Mouse (Mus musculus): ENCODE measurements around the gene Scarb1. TPM values are rescaled to one million over a fixed set of nuclear protein-coding genes. Genes with fewer than 3 reads are reported as not detected.
A peak's percentile ranks its signal among the peaks of the same experiment; 100 is the strongest.
"Not testable (repeated sequence)": the region's sequence is repeated elsewhere in the genome, so short reads cannot be mapped to it uniquely, and the experiment has no call there.

The Scarb1 gene
- 10 to 100 TPM; 11.8 to 16.9 TPM for total RNA-seq (2021)
- long read RNA-seq, experiment 1, transcript Scarb1-201 (13 exons, 2,521 nt) = major isoform, 11 of 11 reads
- long read RNA-seq, experiment 1, partial matches to known transcripts = 0 of 11 reads
- long read RNA-seq, experiment 1, other reads (novel, unspliced or antisense) = 0 of 11 reads
- long read RNA-seq, experiment 2, transcript Scarb1-202 (12 exons, 2,367 nt) = minor isoform, 5 of 23 reads
- long read RNA-seq, experiment 2, transcript Scarb1-201 (13 exons, 2,521 nt) = major isoform, 16 of 23 reads
- long read RNA-seq, experiment 2, partial matches to known transcripts = 0 of 23 reads
- long read RNA-seq, experiment 2, other reads (novel, unspliced or antisense) = 2 of 23 reads

DNA sequence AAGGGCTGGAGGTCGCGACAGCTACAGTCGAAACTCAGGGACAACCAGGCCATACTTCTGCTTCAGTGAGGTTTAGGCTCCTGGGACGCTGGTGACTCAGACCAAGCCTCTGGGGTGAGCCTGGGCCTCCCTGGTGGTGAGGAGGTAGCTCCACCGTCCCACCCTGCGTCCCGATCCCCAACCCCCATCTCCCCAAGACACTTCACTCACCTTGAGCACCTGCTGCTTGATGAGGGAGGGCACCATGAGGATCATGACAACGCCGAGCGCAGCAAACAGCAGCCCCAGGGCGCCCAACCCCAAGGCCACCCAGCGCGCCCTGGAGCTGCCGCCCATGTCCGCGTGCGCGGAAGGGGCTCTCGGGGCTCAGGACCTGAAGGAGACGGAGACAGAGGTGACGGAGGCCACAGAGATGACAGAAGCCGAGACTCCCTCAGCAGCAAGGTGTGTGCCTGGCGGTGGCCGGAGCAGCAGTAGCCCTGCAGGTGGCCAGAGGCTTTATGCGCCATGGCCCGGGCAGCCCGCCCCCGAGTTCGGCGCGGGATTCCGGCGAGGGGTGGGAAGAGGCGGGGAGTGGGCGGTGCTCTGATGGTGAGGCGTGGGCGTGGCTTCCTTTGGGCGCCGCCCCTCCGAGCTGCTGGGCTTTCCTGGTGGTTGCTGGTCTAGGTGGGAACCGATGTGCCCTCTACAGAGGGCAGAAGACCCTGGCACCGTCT lies at the start of gene Scarb1:
Scarb1 (minus strand) TSS at position 548 of the 716 bp plus-strand sequence.
- H3K4me3 ChIP-seq = peak within 1 kb of the TSS; percentile 87
- TF ChIP-seq CTCF (IDR thresholded peaks at IDR 0.05) = no peak
- intact Hi-C loops (cut with DNase I) = no loop called here
- peak; percentile 88 for DNase-seq
- peak within 1 kb of the TSS; percentile 86 for H3K27ac ChIP-seq

- peak within 1 kb of the TSS; percentile 81 for H3K4me3 ChIP-seq
- peak; percentile 95 for DNase-seq
- peak within 1 kb of the TSS; percentile 98 for H3K27ac ChIP-seq
- no peak for TF ChIP-seq CTCF (IDR thresholded peaks at IDR 0.05)
- intact Hi-C loops (cut with DNase I) = loop anchor here (2.0 kb wide), 1 partner anchor 15 kb away; no protein-coding TSS in a partner anchor
These were observed 48.9 kb upstream of the Scarb1 start, which contains the start of gene Ubc for GRCm38 (mm10) chr5:125389579-125390441. Gene Ubc (minus strand): TSS chr5:125390202.

DNA sequence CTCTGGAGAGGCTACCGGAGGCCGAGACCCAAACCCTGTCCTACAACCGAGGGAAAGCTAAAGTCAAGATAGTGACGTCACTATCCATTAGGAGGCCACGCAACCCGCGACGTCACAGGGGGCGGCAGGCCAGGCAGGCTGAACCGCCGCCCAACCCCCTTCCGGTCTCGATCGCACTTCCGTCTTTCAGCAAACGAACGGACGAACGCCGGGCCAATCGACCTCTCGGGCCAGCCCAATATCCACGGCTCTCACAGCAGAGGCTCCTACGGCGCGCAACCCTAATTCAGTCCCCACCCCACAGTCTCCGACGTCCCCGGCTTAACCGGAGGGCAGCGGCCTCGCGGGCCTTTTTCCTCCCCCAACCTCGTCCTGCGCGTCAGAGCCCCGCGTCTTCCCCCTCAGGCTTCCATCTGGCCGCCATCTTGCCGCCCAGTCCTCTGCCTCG lies 48.3 kb upstream of the Scarb1 start, which contains the start of gene Gm10382:
Gm10382 (plus strand) TSS at position 192 of the 448 bp plus-strand sequence.
- H3K4me3 ChIP-seq = peak within 1 kb of the TSS; percentile 81
- peak within 1 kb of the TSS; percentile 98 for H3K27ac ChIP-seq
- intact Hi-C loops (cut with DNase I) = loop anchor here (2.0 kb wide), 1 partner anchor 16 kb away; no protein-coding TSS in a partner anchor
- TF ChIP-seq CTCF (IDR thresholded peaks at IDR 0.05) = no peak
- DNase-seq = peak; percentile 91

DNA sequence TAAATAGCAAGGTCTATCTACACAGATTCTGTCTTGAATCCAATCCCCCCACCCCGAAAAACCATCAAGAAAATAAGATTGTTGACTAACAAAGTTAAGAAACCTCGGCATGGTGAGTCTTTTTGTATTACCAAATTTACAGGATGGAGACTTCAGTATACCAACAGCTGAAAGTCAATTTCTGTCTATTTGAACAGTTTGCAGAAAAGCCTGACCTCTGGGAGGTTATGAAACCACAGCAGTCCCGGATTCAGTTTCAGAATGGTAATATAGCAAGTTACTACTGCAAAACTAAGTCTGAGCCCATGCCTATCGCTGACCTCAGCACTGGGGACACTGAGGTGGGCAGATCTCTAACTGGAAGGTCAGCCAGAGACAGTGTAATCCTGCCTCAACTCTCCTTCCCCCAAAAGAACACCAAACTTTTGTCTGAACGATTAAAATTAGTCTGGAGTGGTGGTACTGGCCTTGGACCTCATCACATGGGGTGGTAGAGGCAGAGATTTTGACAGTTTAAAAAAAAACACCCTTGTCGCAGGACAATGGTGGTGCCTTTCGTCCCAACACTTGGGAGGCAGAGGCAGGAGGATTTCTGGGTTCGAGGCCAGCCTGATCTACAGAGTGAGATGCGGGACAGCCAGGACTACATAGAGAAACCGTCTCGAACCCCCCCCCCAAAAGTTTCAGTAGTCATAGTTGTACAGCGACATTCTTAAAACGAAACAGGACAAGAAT lies 47.6 kb upstream of the Scarb1 start:
- DNase-seq = peak; percentile 38
- H3K27ac ChIP-seq = peak overlapping the region; percentile 98
- TF ChIP-seq CTCF (IDR thresholded peaks at IDR 0.05) = no peak
- H3K4me3 ChIP-seq = peak overlapping the region; percentile 81
- intact Hi-C loops (cut with DNase I) = loop anchor here (2.0 kb wide), 1 partner anchor 16 kb away; no protein-coding TSS in a partner anchor

DNA sequence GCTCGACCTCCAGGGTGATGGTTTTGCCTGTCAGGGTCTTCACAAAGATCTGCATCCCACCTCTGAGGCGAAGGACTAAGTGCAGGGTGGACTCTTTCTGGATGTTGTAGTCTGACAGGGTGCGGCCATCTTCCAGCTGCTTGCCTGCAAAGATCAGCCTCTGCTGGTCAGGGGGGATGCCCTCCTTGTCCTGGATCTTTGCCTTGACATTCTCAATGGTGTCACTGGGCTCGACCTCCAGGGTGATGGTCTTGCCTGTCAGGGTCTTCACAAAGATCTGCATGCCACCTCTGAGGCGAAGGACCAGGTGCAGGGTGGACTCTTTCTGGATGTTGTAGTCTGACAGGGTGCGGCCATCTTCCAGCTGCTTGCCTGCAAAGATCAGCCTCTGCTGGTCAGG lies 46.4 kb upstream of the Scarb1 start:
- H3K4me3 ChIP-seq = peak overlapping the region; percentile 51
- DNase-seq; H3K27ac ChIP-seq; intact Hi-C loops (cut with DNase I): not testable (repeated sequence)

- H3K4me3 ChIP-seq = peak overlapping the region; percentile 64
- peak overlapping the region; percentile 43; the same call in 1 of the 2 replicates for H3K27ac ChIP-seq
- intact Hi-C loops (cut with DNase I) = no loop called here
- TF ChIP-seq CTCF (IDR thresholded peaks at IDR 0.05) = peak; percentile 4; the same call in 1 of the 2 replicates
- no peak for DNase-seq
These were observed 44.5 kb upstream of the Scarb1 start for GRCm38 (mm10) chr5:125385215-125385940.

DNA sequence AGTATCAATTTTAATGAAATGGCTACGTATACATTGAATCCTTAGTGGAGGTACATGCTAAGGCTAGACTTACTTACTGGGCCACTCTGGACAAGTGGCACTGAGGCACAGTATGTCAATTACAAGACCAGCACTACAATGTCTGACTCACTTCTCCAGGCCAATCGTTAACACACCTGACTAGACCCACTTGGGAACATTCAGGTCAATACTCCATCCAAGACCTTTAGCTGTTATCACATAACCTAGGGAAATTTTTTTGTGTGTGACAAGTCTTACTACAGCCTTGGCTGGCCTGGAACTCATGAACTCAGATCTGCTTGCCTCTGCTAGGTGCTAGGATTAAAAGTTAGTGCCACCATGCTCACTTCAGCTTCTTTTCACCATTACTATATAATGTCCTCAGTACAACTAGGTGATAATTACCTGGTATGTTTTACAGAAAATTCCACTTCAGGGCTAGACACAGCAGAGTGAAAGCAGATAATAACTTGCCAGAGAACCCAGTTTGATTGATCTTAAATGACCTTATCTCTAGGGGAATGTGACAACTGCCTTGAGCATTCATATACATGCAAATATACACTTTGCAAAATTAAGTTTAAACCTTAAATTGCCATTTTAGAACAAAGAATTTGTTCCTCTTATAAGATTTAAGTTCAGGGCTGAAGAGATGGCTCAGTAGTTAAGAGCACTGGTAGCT lies 43.8 kb upstream of the Scarb1 start:
- intact Hi-C loops (cut with DNase I) = loop anchor here (5.0 kb wide), 1 partner anchor 78 kb away; no protein-coding TSS in a partner anchor
- TF ChIP-seq CTCF (IDR thresholded peaks at IDR 0.05) = no peak
- H3K4me3 ChIP-seq = peak overlapping the region; percentile 64
- peak overlapping the region; percentile 17; the same call in 1 of the 2 replicates for H3K27ac ChIP-seq
- peak; percentile 23 for DNase-seq

DNA sequence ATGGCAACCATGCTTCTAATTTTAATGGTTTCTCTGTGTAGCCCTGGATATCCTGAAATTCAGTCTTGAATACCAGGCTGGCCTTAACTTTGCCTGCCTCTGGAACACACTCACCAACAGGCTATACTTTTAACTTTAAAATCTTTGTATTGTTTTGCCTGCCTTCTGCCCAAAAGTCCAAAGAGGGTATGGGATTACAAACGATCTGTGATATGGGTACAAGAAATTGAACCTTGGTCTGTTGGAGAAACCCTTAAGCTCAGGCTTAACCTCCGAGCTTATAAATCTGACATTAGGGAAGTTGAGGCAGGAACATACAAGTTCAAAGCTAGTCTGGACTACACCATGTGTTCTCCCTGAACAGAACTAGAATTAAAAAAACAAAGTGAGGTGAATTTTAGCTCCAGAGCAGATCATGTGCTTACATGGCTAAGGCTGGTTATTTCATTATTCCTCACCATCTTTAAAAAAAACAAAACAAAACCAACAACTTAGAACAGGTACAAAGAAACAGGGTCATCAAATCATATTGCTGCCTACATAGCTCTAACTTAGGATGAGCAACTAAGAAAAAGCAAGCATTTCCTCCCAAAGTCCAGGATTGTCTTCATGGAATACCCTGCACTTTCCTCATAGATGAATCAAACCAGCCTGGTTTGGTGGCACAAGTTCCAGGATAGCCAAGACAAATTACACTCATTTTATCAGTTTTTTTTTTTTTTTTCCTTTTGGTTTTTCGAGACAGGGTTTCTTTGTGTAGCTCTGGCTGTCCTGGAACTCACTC lies 42.9 kb upstream of the Scarb1 start:
- Histone ChIP-seq H3K27ac (peak overlapping the region; percentile 38; the same call in 1 of the 2 replicates), H3K4me3 (peak overlapping the region; percentile 64)
- no peak for TF ChIP-seq CTCF (IDR thresholded peaks at IDR 0.05)
- DNase-seq = no peak
- intact Hi-C loops (cut with DNase I) = loop anchor here (5.0 kb wide), 1 partner anchor 78 kb away; no protein-coding TSS in a partner anchor

Measured in gastrocnemius, adult 2 months (tissue).